Mouse (Mus musculus) brain, embryonic 14.5 days (tissue): ENCODE measurements around the gene Cadm4.

Experiments used
- CTCF ChIP-seq: fragments of 200-500 bp; IDR thresholded peaks from 2 replicates; pipeline ENCODE4 v1.5.1; 2012; ENCODE audit warnings: inconsistent platforms, mild to moderate bottlenecking, moderate library complexity, borderline replicate concordance; ENCODE audit not compliant: insufficient read depth, insufficient read length; ENCODE audit errors: extremely low read depth
- POLR2A ChIP-seq: fragments of 200-500 bp; IDR thresholded peaks from 2 replicates; pipeline ENCODE4 v1.6.1; 2012; ENCODE audit warnings: mild to moderate bottlenecking, inconsistent platforms, borderline replicate concordance; ENCODE audit not compliant: poor library complexity, insufficient read depth, insufficient read length, severe bottlenecking; ENCODE audit errors: extremely low read depth

GRCm38 (mm10) chr7:24539686-24540085, 57.9 kb downstream of the Cadm4 start:
- TF ChIP-seq CTCF (no peak), POLR2A (no peak)
